Mouse (Mus musculus) testis, adult 2 months (tissue): ENCODE data around the gene C3.

Experiments
- CTCF ChIP-seq: fragments of 200-500 bp; IDR thresholded peaks from 2 replicates; pipeline ENCODE4 v1.5.1; 2012; ENCODE audit warnings: low read depth, mild to moderate bottlenecking, inconsistent platforms, low read length, moderate library complexity; ENCODE audit not compliant: control insufficient read depth, insufficient read depth, insufficient replicate concordance
- POLR2A ChIP-seq: fragments of 200-500 bp; IDR thresholded peaks from 2 replicates; pipeline ENCODE4 v1.6.1; 2012; ENCODE audit warnings: low read depth, mild to moderate bottlenecking, inconsistent platforms, low read length, moderate library complexity; ENCODE audit not compliant: control insufficient read depth

- TF ChIP-seq CTCF (no peak), POLR2A (no peak)
These were observed 30.3 kb upstream of the C3 start for GRCm38 (mm10) chr17:57258191-57258590.
